Mouse (Mus musculus) MEL (cell line): Measurements from ENCODE around the gene Creb3l1. TPM values are rescaled to one million over a fixed set of nuclear protein-coding genes. Genes with fewer than 3 reads are reported as not detected.

ENCODE experiments used
- DNase-seq: peaks from one replicate; pipeline ENCODE4 v3.0.0; 2011; ENCODE audit warnings: low read depth, low spot score
- H3K27ac ChIP-seq: 2 replicates; pipeline ENCODE4 v1.5.1; 2012; ENCODE audit warnings: low read depth, mild to moderate bottlenecking, control low read depth, low read length, moderate library complexity; ENCODE audit not compliant: control insufficient read depth
- H3K27me3 ChIP-seq, 2 experiments: fragments of 150-350 bp in 1 of 2; sonication (generic) in 1 of 2; 2 replicates each; pipeline ENCODE4 v1.6.1; 2012; ENCODE audit warnings: low read length in 2 of 2, mild to moderate bottlenecking in 2 of 2, improper control_type of control experiment in 1 of 2, moderate library complexity in 1 of 2; ENCODE audit not compliant: insufficient read depth in 2 of 2, control insufficient read depth in 1 of 2
- H3K36me3 ChIP-seq, 2 experiments: 2 replicates each; pipeline ENCODE4 v1.6.1; 2012 to 2014; ENCODE audit warnings: low read length in 2 of 2, improper control_type of control experiment in 1 of 2, inconsistent platforms in 1 of 2, mild to moderate bottlenecking in 1 of 2; ENCODE audit not compliant: insufficient read depth in 2 of 2, control insufficient read depth in 1 of 2
- H3K4me1 ChIP-seq, 2 experiments: fragments of 150-350 bp in 1 of 2; sonication (generic) in 1 of 2; 2 replicates each; pipeline ENCODE4 v1.6.1; 2012; ENCODE audit warnings: low read length in 2 of 2, improper control_type of control experiment in 1 of 2, mild to moderate bottlenecking in 1 of 2; ENCODE audit not compliant: insufficient read depth in 2 of 2, control insufficient read depth in 1 of 2
- H3K4me3 ChIP-seq, 2 experiments: fragments of 150-350 bp in 1 of 2; sonication (generic) in 1 of 2; 2 replicates each; pipeline ENCODE4 v1.5.1; 2012; ENCODE audit warnings: low read depth in 2 of 2, low read length in 2 of 2, mild to moderate bottlenecking in 2 of 2, moderate library complexity in 2 of 2, control low read depth in 1 of 2, improper control_type of control experiment in 1 of 2; ENCODE audit not compliant: control insufficient read depth in 1 of 2, insufficient read depth in 1 of 2
- H3K79me2 ChIP-seq: 2 replicates; pipeline ENCODE4 v1.6.1; 2012; ENCODE audit warnings: mild to moderate bottlenecking, low read length, moderate library complexity; ENCODE audit not compliant: control insufficient read depth, poor library complexity, insufficient read depth
- H3K9ac ChIP-seq: 2 replicates; pipeline ENCODE4 v1.6.1; 2012; ENCODE audit warnings: low read depth, mild to moderate bottlenecking, control low read depth, low read length, moderate library complexity; ENCODE audit not compliant: control insufficient read depth, poor library complexity, severe bottlenecking
- H3K9me3 ChIP-seq: fragments of 150-350 bp; sonication (generic); replicated peaks from 2 replicates; pipeline ENCODE4 v1.6.1; 2012; ENCODE audit warnings: mild to moderate bottlenecking, low read length, improper control_type of control experiment, moderate library complexity; ENCODE audit not compliant: insufficient read depth
- BHLHE40 ChIP-seq: IDR thresholded peaks from 2 replicates; pipeline ENCODE4 v1.6.1; 2012; ENCODE audit warnings: low read depth, mild to moderate bottlenecking, inconsistent platforms, low read length, improper control_type of control experiment, borderline replicate concordance
- CHD2 ChIP-seq: IDR thresholded peaks from 2 replicates; pipeline ENCODE4 v1.6.1; 2011; ENCODE audit warnings: low read length, improper control_type of control experiment
- CTCF ChIP-seq, 3 experiments: IDR thresholded peaks in 2 of 3; conservative IDR thresholded peaks in 1 of 3; 2 replicates each; pipeline ENCODE4 v1.5.1; 2011 to 2012; ENCODE audit warnings: low read length in 3 of 3, low read depth in 2 of 3, mild to moderate bottlenecking in 2 of 3, improper control_type of control experiment in 1 of 3, inconsistent platforms in 1 of 3, mixed read lengths in 1 of 3, moderate library complexity in 1 of 3; ENCODE audit not compliant: control insufficient read depth in 1 of 3, insufficient read depth in 1 of 3, poor library complexity in 1 of 3, severe bottlenecking in 1 of 3
- E2F4 ChIP-seq: IDR thresholded peaks from 2 replicates; pipeline ENCODE4 v1.6.1; 2011; ENCODE audit warnings: low read depth, low read length, improper control_type of control experiment, borderline replicate concordance
- ETS1 ChIP-seq: IDR thresholded peaks from 2 replicates; pipeline ENCODE4 v1.6.1; 2012; ENCODE audit warnings: low read depth, mild to moderate bottlenecking, inconsistent platforms, low read length, improper control_type of control experiment, moderate library complexity
- GABPA ChIP-seq: IDR thresholded peaks from 2 replicates; pipeline ENCODE4 v1.6.1; 2012; ENCODE audit warnings: low read depth, mild to moderate bottlenecking, inconsistent platforms, low read length, improper control_type of control experiment, moderate library complexity
- GATA1 ChIP-seq: IDR thresholded peaks from 2 replicates; pipeline ENCODE4 v1.6.1; 2011; ENCODE audit warnings: low read depth, low read length, improper control_type of control experiment
- HCFC1 ChIP-seq: IDR thresholded peaks from 2 replicates; pipeline ENCODE4 v1.6.1; 2012; ENCODE audit warnings: low read depth, mild to moderate bottlenecking, inconsistent platforms, low read length, improper control_type of control experiment, moderate library complexity
- JUND ChIP-seq: IDR thresholded peaks from 2 replicates; pipeline ENCODE4 v1.6.1; 2011; ENCODE audit warnings: low read depth, mild to moderate bottlenecking, improper control_type of control experiment, low read length
- KAT2A ChIP-seq: conservative IDR thresholded peaks from 2 replicates; pipeline ENCODE4 v1.6.1; 2012; ENCODE audit warnings: low read depth, low read length, improper control_type of control experiment, inconsistent platforms
- MAFK ChIP-seq: IDR thresholded peaks from 2 replicates; pipeline ENCODE4 v1.6.1; 2011; ENCODE audit warnings: low read depth, mild to moderate bottlenecking, low read length, improper control_type of control experiment, borderline replicate concordance
- MAX ChIP-seq: IDR thresholded peaks from 2 replicates; pipeline ENCODE4 v1.6.1; 2011; ENCODE audit warnings: low read length, improper control_type of control experiment
- MXI1 ChIP-seq: IDR thresholded peaks from 2 replicates; pipeline ENCODE4 v1.6.1; 2011; ENCODE audit warnings: mild to moderate bottlenecking, low read depth, low read length, improper control_type of control experiment
- MYB ChIP-seq: IDR thresholded peaks from 2 replicates; pipeline ENCODE4 v1.6.1; 2011; ENCODE audit warnings: mild to moderate bottlenecking, low read depth, low read length, improper control_type of control experiment
- NRF1 ChIP-seq: IDR thresholded peaks from 2 replicates; pipeline ENCODE4 v1.6.1; 2014; ENCODE audit warnings: low read depth, mild to moderate bottlenecking, inconsistent platforms, low read length, improper control_type of control experiment, moderate library complexity; ENCODE audit not compliant: poor library complexity, insufficient read depth, severe bottlenecking
- POLR2A ChIP-seq, 2 experiments: IDR thresholded peaks; 2 replicates each; pipeline ENCODE4 v1.6.1; 2011 to 2012; ENCODE audit warnings: low read length in 2 of 2, mild to moderate bottlenecking in 2 of 2, control low read depth in 1 of 2, improper control_type of control experiment in 1 of 2, low read depth in 1 of 2, moderate library complexity in 1 of 2; ENCODE audit not compliant: control insufficient read depth in 1 of 2, insufficient read depth in 1 of 2, poor library complexity in 1 of 2
- POLR2AphosphoS2 ChIP-seq: IDR thresholded peaks from 2 replicates; pipeline ENCODE4 v1.6.1; 2011; ENCODE audit warnings: low read length, improper control_type of control experiment
- POLR2AphosphoS5 ChIP-seq: IDR thresholded peaks from 2 replicates; pipeline ENCODE4 v1.6.1; 2012; ENCODE audit warnings: low read depth, borderline replicate concordance, mild to moderate bottlenecking, inconsistent platforms, low read length, moderate library complexity, mixed read lengths
- RAD21 ChIP-seq: IDR thresholded peaks from 2 replicates; pipeline ENCODE4 v1.6.1; 2011; ENCODE audit warnings: mild to moderate bottlenecking, low read depth, low read length, improper control_type of control experiment
- RCOR1 ChIP-seq: IDR thresholded peaks from 2 replicates; pipeline ENCODE4 v1.6.1; 2012; ENCODE audit warnings: low read depth, mild to moderate bottlenecking, inconsistent platforms, low read length, improper control_type of control experiment
- SIN3A ChIP-seq: IDR thresholded peaks from 2 replicates; pipeline ENCODE4 v1.6.1; 2012; ENCODE audit warnings: low read length, improper control_type of control experiment, inconsistent platforms
- SMC3 ChIP-seq: IDR thresholded peaks from 2 replicates; pipeline ENCODE4 v1.6.1; 2011; ENCODE audit warnings: low read depth, low read length, improper control_type of control experiment
- TAL1 ChIP-seq: IDR thresholded peaks from 2 replicates; pipeline ENCODE4 v1.6.1; 2012; ENCODE audit warnings: mild to moderate bottlenecking, inconsistent platforms, low read length, moderate library complexity, mixed read lengths
- TBP ChIP-seq: IDR thresholded peaks from 2 replicates; pipeline ENCODE4 v1.8.0; 2011; ENCODE audit warnings: low read depth, low read length, improper control_type of control experiment
- TCF12 ChIP-seq: IDR thresholded peaks from 2 replicates; pipeline ENCODE4 v1.6.1; 2014; ENCODE audit warnings: low read depth, mild to moderate bottlenecking, inconsistent platforms, low read length, improper control_type of control experiment, moderate library complexity
- UBTF ChIP-seq: IDR thresholded peaks from 2 replicates; pipeline ENCODE4 v1.6.1; 2012; ENCODE audit warnings: low read depth, mild to moderate bottlenecking, inconsistent platforms, low read length, improper control_type of control experiment, moderate library complexity, borderline replicate concordance; ENCODE audit not compliant: insufficient read depth
- USF1 ChIP-seq: IDR thresholded peaks from 2 replicates; pipeline ENCODE4 v1.6.1; 2014; ENCODE audit warnings: low read depth, mild to moderate bottlenecking, inconsistent platforms, low read length, improper control_type of control experiment, moderate library complexity
- USF2 ChIP-seq, 2 experiments: IDR thresholded peaks; 2 replicates each; pipeline ENCODE4 v1.6.1; 2011 to 2012; ENCODE audit warnings: improper control_type of control experiment in 2 of 2, low read length in 2 of 2, borderline replicate concordance in 1 of 2, inconsistent platforms in 1 of 2, low read depth in 1 of 2, mild to moderate bottlenecking in 1 of 2; ENCODE audit not compliant: insufficient read depth in 1 of 2
- ZC3H11A ChIP-seq: IDR thresholded peaks from 2 replicates; pipeline ENCODE4 v1.6.1; 2012; ENCODE audit warnings: low read depth, mild to moderate bottlenecking, inconsistent platforms, low read length, improper control_type of control experiment
- ZNF384 ChIP-seq: IDR thresholded peaks from 2 replicates; pipeline ENCODE4 v1.6.1; 2012; ENCODE audit warnings: low read depth, mild to moderate bottlenecking, inconsistent platforms, low read length, improper control_type of control experiment
- polyA plus RNA-seq, 2 experiments: library from polyadenylated mRNA; stranded (reverse) in 1 of 2; unstranded in 1 of 2; fragments of >175 nt in 1 of 2; fragments of >200 nt in 1 of 2; gene quantifications; 2 replicates each; pipeline versions ENCODE4 v1.2.1 to v1.2.4; 2012; ENCODE audit warnings: low replicate concordance in 2 of 2, low read depth in 1 of 2; ENCODE audit not compliant: insufficient read length in 2 of 2, insufficient read depth in 1 of 2, missing spikeins in 1 of 2
- total RNA-seq: library from RNA; depleted of rRNA; stranded (reverse); fragments of 300-350 nt; gene quantifications from 2 replicates; pipeline ENCODE4 v1.2.3, GENCODE M21; 2012

Gene Creb3l1
- total and polyA plus RNA-seq, 3 experiments, result 0.12 to 9.1 TPM; not detected in 1

GRCm38 (mm10) chr2:91987542-91987941 is 36.8 kb downstream of the Creb3l1 start:
- Histone ChIP-seq H3K9me3 (no peaks in the 10 kb centered on the region), H3K27ac (no peak overlapping the region), H3K36me3 (peaks cover 0 to 3% of the 10 kb centered on the region in 2 experiments; a peak in 2 of 4 replicates), H3K79me2 (no peaks in the 10 kb centered on the region; the same call in 1 of the 2 replicates), H3K4me3 (no peak overlapping the region), H3K9ac (no peak overlapping the region), H3K4me1 (peaks cover 4 to 16% of the 10 kb centered on the region in 2 experiments; a peak in 3 of 4 replicates), H3K27me3 (no peaks in the 10 kb centered on the region)
- peak; percentile 85 for DNase-seq
- TF ChIP-seq POLR2A (IDR thresholded peaks at IDR 0.05; ENCODE audit: control insufficient read depth in 1 of 2, insufficient read depth in 1 of 2, low read depth in 1 of 2, low read length in 2 of 2, poor library complexity in 1 of 2) (no peak), TAL1 (no peak), KAT2A (no peak), TCF12 (no peak), TBP (no peak), SMC3 (peak; percentile 95), SIN3A (peak; percentile 70; the same call in 1 of the 2 replicates), ETS1 (no peak), HCFC1 (0 out of 2 replicates have a peak, but pooled peaks have one; percentile 23), E2F4 (no peak), GATA1 (no peak), JUND (no peak), MAFK (no peak), POLR2AphosphoS2 (no peak), POLR2AphosphoS5 (no peak), CTCF (IDR thresholded peaks at IDR 0.05 in 2 of 3, conservative IDR thresholded peaks at IDR 0.05 in 1 of 3; ENCODE audit: control insufficient read depth in 1 of 3, insufficient read depth in 1 of 3, low read depth in 2 of 3, low read length in 3 of 3, poor library complexity in 1 of 3, severe bottlenecking in 1 of 3) (peak; percentile 78 to 98 (median 91)), USF1 (no peak), RAD21 (peak; percentile 96), CHD2 (no peak), GABPA (no peak), USF2 (IDR thresholded peaks at IDR 0.05; ENCODE audit: borderline replicate concordance in 1 of 2, insufficient read depth in 1 of 2, low read depth in 1 of 2, low read length in 2 of 2) (no peak), ZNF384 (no peak), NRF1 (peak; percentile 20; the same call in 1 of the 2 replicates), MXI1 (0 out of 2 replicates have a peak, but pooled peaks have one; percentile 28), ZC3H11A (peak; percentile 92), BHLHE40 (no peak), RCOR1 (no peak), MAX (no peak), UBTF (no peak), MYB (no peak)
